Mouse (Mus musculus) MEL (cell line): ENCODE measurements at regions not wholly inside any gene's neighbourhood (a gene's known extent, or its start where the extent isn't known, plus 50 kb on each side); places are given as distances from the start of the nearest gene placed in this dataset.

Source experiments
- TCF12 ChIP-seq: IDR thresholded peaks from 2 replicates; pipeline ENCODE4 v1.6.1; 2014; ENCODE audit warnings: low read depth, mild to moderate bottlenecking, inconsistent platforms, low read length, improper control_type of control experiment, moderate library complexity
- USF1 ChIP-seq: IDR thresholded peaks from 2 replicates; pipeline ENCODE4 v1.6.1; 2014; ENCODE audit warnings: low read depth, mild to moderate bottlenecking, inconsistent platforms, low read length, improper control_type of control experiment, moderate library complexity

GRCm38 (mm10) chr4:142792606-142792970 lies 420.2 kb downstream of the Prdm2 start:
- no peak for TF ChIP-seq TCF12
- no peak for TF ChIP-seq USF1
